Mouse (Mus musculus) MEL (cell line): ENCODE data around the gene Tyk2. TPM values are rescaled to one million over a fixed set of nuclear protein-coding genes. Genes with fewer than 3 reads are reported as not detected.
A peak's percentile ranks its signal among the peaks of the same experiment; 100 is the strongest.

Experiments used
- DNase-seq: peaks from one replicate; pipeline ENCODE4 v3.0.0; 2011; ENCODE audit warnings: low read depth, low spot score
- H3K27ac ChIP-seq: 2 replicates; pipeline ENCODE4 v1.5.1; 2012; ENCODE audit warnings: low read depth, mild to moderate bottlenecking, control low read depth, low read length, moderate library complexity; ENCODE audit not compliant: control insufficient read depth
- H3K27me3 ChIP-seq, 2 experiments: fragments of 150-350 bp in 1 of 2; sonication (generic) in 1 of 2; 2 replicates each; pipeline ENCODE4 v1.6.1; 2012; ENCODE audit warnings: low read length in 2 of 2, mild to moderate bottlenecking in 2 of 2, improper control_type of control experiment in 1 of 2, moderate library complexity in 1 of 2; ENCODE audit not compliant: insufficient read depth in 2 of 2, control insufficient read depth in 1 of 2
- H3K36me3 ChIP-seq, 2 experiments: 2 replicates each; pipeline ENCODE4 v1.6.1; 2012 to 2014; ENCODE audit warnings: low read length in 2 of 2, improper control_type of control experiment in 1 of 2, inconsistent platforms in 1 of 2, mild to moderate bottlenecking in 1 of 2; ENCODE audit not compliant: insufficient read depth in 2 of 2, control insufficient read depth in 1 of 2
- H3K4me1 ChIP-seq, 2 experiments: fragments of 150-350 bp in 1 of 2; sonication (generic) in 1 of 2; 2 replicates each; pipeline ENCODE4 v1.6.1; 2012; ENCODE audit warnings: low read length in 2 of 2, improper control_type of control experiment in 1 of 2, mild to moderate bottlenecking in 1 of 2; ENCODE audit not compliant: insufficient read depth in 2 of 2, control insufficient read depth in 1 of 2
- H3K4me3 ChIP-seq, 2 experiments: fragments of 150-350 bp in 1 of 2; sonication (generic) in 1 of 2; 2 replicates each; pipeline ENCODE4 v1.5.1; 2012; ENCODE audit warnings: low read depth in 2 of 2, low read length in 2 of 2, mild to moderate bottlenecking in 2 of 2, moderate library complexity in 2 of 2, control low read depth in 1 of 2, improper control_type of control experiment in 1 of 2; ENCODE audit not compliant: control insufficient read depth in 1 of 2, insufficient read depth in 1 of 2
- H3K79me2 ChIP-seq: 2 replicates; pipeline ENCODE4 v1.6.1; 2012; ENCODE audit warnings: mild to moderate bottlenecking, low read length, moderate library complexity; ENCODE audit not compliant: control insufficient read depth, poor library complexity, insufficient read depth
- H3K9ac ChIP-seq: 2 replicates; pipeline ENCODE4 v1.6.1; 2012; ENCODE audit warnings: low read depth, mild to moderate bottlenecking, control low read depth, low read length, moderate library complexity; ENCODE audit not compliant: control insufficient read depth, poor library complexity, severe bottlenecking
- H3K9me3 ChIP-seq: fragments of 150-350 bp; sonication (generic); replicated peaks from 2 replicates; pipeline ENCODE4 v1.6.1; 2012; ENCODE audit warnings: mild to moderate bottlenecking, low read length, improper control_type of control experiment, moderate library complexity; ENCODE audit not compliant: insufficient read depth
- BHLHE40 ChIP-seq: IDR thresholded peaks from 2 replicates; pipeline ENCODE4 v1.6.1; 2012; ENCODE audit warnings: low read depth, mild to moderate bottlenecking, inconsistent platforms, low read length, improper control_type of control experiment, borderline replicate concordance
- CHD1 ChIP-seq: IDR thresholded peaks from 2 replicates; pipeline ENCODE4 v1.6.1; 2012; ENCODE audit warnings: low read depth, mild to moderate bottlenecking, inconsistent platforms, low read length, improper control_type of control experiment
- CHD2 ChIP-seq: IDR thresholded peaks from 2 replicates; pipeline ENCODE4 v1.6.1; 2011; ENCODE audit warnings: low read length, improper control_type of control experiment
- E2F4 ChIP-seq: IDR thresholded peaks from 2 replicates; pipeline ENCODE4 v1.6.1; 2011; ENCODE audit warnings: low read depth, low read length, improper control_type of control experiment, borderline replicate concordance
- EP300 ChIP-seq, 2 experiments: IDR thresholded peaks; 2 replicates each; pipeline ENCODE4 v1.6.1; 2011; ENCODE audit warnings: improper control_type of control experiment in 2 of 2, low read length in 2 of 2, low read depth in 1 of 2, mild to moderate bottlenecking in 1 of 2
- ETS1 ChIP-seq: IDR thresholded peaks from 2 replicates; pipeline ENCODE4 v1.6.1; 2012; ENCODE audit warnings: low read depth, mild to moderate bottlenecking, inconsistent platforms, low read length, improper control_type of control experiment, moderate library complexity
- GATA1 ChIP-seq: IDR thresholded peaks from 2 replicates; pipeline ENCODE4 v1.6.1; 2011; ENCODE audit warnings: low read depth, low read length, improper control_type of control experiment
- HCFC1 ChIP-seq: IDR thresholded peaks from 2 replicates; pipeline ENCODE4 v1.6.1; 2012; ENCODE audit warnings: low read depth, mild to moderate bottlenecking, inconsistent platforms, low read length, improper control_type of control experiment, moderate library complexity
- KAT2A ChIP-seq: conservative IDR thresholded peaks from 2 replicates; pipeline ENCODE4 v1.6.1; 2012; ENCODE audit warnings: low read depth, low read length, improper control_type of control experiment, inconsistent platforms
- MAFK ChIP-seq: IDR thresholded peaks from 2 replicates; pipeline ENCODE4 v1.6.1; 2011; ENCODE audit warnings: low read depth, mild to moderate bottlenecking, low read length, improper control_type of control experiment, borderline replicate concordance
- MAX ChIP-seq: IDR thresholded peaks from 2 replicates; pipeline ENCODE4 v1.6.1; 2011; ENCODE audit warnings: low read length, improper control_type of control experiment
- MAZ ChIP-seq: IDR thresholded peaks from 2 replicates; pipeline ENCODE4 v1.6.1; 2012; ENCODE audit warnings: low read depth, mild to moderate bottlenecking, inconsistent platforms, low read length, improper control_type of control experiment
- MEF2A ChIP-seq: IDR thresholded peaks from 2 replicates; pipeline ENCODE4 v1.6.1; 2014; ENCODE audit warnings: low read depth, mild to moderate bottlenecking, inconsistent platforms, low read length, improper control_type of control experiment; ENCODE audit not compliant: poor library complexity, insufficient replicate concordance, severe bottlenecking; ENCODE audit errors: extremely low read depth
- MXI1 ChIP-seq: IDR thresholded peaks from 2 replicates; pipeline ENCODE4 v1.6.1; 2011; ENCODE audit warnings: mild to moderate bottlenecking, low read depth, low read length, improper control_type of control experiment
- MYB ChIP-seq: IDR thresholded peaks from 2 replicates; pipeline ENCODE4 v1.6.1; 2011; ENCODE audit warnings: mild to moderate bottlenecking, low read depth, low read length, improper control_type of control experiment
- MYC ChIP-seq: IDR thresholded peaks from 2 replicates; pipeline ENCODE4 v1.6.1; 2011; ENCODE audit warnings: low read depth, mild to moderate bottlenecking, low read length, improper control_type of control experiment, moderate library complexity
- NELFE ChIP-seq: IDR thresholded peaks from 2 replicates; pipeline ENCODE4 v1.6.1; 2011; ENCODE audit warnings: low read depth, low read length, improper control_type of control experiment
- NRF1 ChIP-seq: IDR thresholded peaks from 2 replicates; pipeline ENCODE4 v1.6.1; 2014; ENCODE audit warnings: low read depth, mild to moderate bottlenecking, inconsistent platforms, low read length, improper control_type of control experiment, moderate library complexity; ENCODE audit not compliant: poor library complexity, insufficient read depth, severe bottlenecking
- POLR2A ChIP-seq, 2 experiments: IDR thresholded peaks; 2 replicates each; pipeline ENCODE4 v1.6.1; 2011 to 2012; ENCODE audit warnings: low read length in 2 of 2, mild to moderate bottlenecking in 2 of 2, control low read depth in 1 of 2, improper control_type of control experiment in 1 of 2, low read depth in 1 of 2, moderate library complexity in 1 of 2; ENCODE audit not compliant: control insufficient read depth in 1 of 2, insufficient read depth in 1 of 2, poor library complexity in 1 of 2
- RAD21 ChIP-seq: IDR thresholded peaks from 2 replicates; pipeline ENCODE4 v1.6.1; 2011; ENCODE audit warnings: mild to moderate bottlenecking, low read depth, low read length, improper control_type of control experiment
- RCOR1 ChIP-seq: IDR thresholded peaks from 2 replicates; pipeline ENCODE4 v1.6.1; 2012; ENCODE audit warnings: low read depth, mild to moderate bottlenecking, inconsistent platforms, low read length, improper control_type of control experiment
- SIN3A ChIP-seq: IDR thresholded peaks from 2 replicates; pipeline ENCODE4 v1.6.1; 2012; ENCODE audit warnings: low read length, improper control_type of control experiment, inconsistent platforms
- TAL1 ChIP-seq: IDR thresholded peaks from 2 replicates; pipeline ENCODE4 v1.6.1; 2012; ENCODE audit warnings: mild to moderate bottlenecking, inconsistent platforms, low read length, moderate library complexity, mixed read lengths
- TBP ChIP-seq: IDR thresholded peaks from 2 replicates; pipeline ENCODE4 v1.8.0; 2011; ENCODE audit warnings: low read depth, low read length, improper control_type of control experiment
- TCF12 ChIP-seq: IDR thresholded peaks from 2 replicates; pipeline ENCODE4 v1.6.1; 2014; ENCODE audit warnings: low read depth, mild to moderate bottlenecking, inconsistent platforms, low read length, improper control_type of control experiment, moderate library complexity
- USF1 ChIP-seq: IDR thresholded peaks from 2 replicates; pipeline ENCODE4 v1.6.1; 2014; ENCODE audit warnings: low read depth, mild to moderate bottlenecking, inconsistent platforms, low read length, improper control_type of control experiment, moderate library complexity
- USF2 ChIP-seq, 2 experiments: IDR thresholded peaks; 2 replicates each; pipeline ENCODE4 v1.6.1; 2011 to 2012; ENCODE audit warnings: improper control_type of control experiment in 2 of 2, low read length in 2 of 2, borderline replicate concordance in 1 of 2, inconsistent platforms in 1 of 2, low read depth in 1 of 2, mild to moderate bottlenecking in 1 of 2; ENCODE audit not compliant: insufficient read depth in 1 of 2
- ZNF384 ChIP-seq: IDR thresholded peaks from 2 replicates; pipeline ENCODE4 v1.6.1; 2012; ENCODE audit warnings: low read depth, mild to moderate bottlenecking, inconsistent platforms, low read length, improper control_type of control experiment
- polyA plus RNA-seq, 2 experiments: library from polyadenylated mRNA; stranded (reverse) in 1 of 2; unstranded in 1 of 2; fragments of >175 nt in 1 of 2; fragments of >200 nt in 1 of 2; gene quantifications; 2 replicates each; pipeline versions ENCODE4 v1.2.1 to v1.2.4; 2012; ENCODE audit warnings: low replicate concordance in 2 of 2, low read depth in 1 of 2; ENCODE audit not compliant: insufficient read length in 2 of 2, insufficient read depth in 1 of 2, missing spikeins in 1 of 2
- total RNA-seq: library from RNA; depleted of rRNA; stranded (reverse); fragments of 300-350 nt; gene quantifications from 2 replicates; pipeline ENCODE4 v1.2.3, GENCODE M21; 2012

Gene Tyk2
- total and polyA plus RNA-seq, 3 experiments: 43.8 to 63.3 TPM; not detected in 1

DNA sequence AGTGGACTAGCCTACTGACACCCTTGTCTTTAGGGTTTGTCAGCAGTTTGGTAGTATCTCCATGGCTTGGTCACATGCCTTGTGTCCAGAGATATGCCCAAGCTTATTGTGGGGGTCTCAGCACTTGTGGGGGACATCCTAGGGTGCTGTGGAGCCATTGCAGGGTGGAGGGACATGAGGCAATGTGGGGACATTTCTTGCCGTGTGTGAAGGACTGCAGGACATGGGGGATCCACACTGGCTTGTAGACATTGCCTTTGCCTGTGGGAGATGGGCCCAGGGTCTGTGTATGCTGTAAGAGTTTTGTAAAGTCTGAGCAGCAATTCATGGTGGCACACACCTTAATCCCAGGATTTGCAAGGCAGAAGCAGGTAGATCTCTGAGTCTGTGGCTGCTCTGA, 49.8 kb upstream of the Tyk2 start (continued):
- TF ChIP-seq CHD2: no peak

DNA sequence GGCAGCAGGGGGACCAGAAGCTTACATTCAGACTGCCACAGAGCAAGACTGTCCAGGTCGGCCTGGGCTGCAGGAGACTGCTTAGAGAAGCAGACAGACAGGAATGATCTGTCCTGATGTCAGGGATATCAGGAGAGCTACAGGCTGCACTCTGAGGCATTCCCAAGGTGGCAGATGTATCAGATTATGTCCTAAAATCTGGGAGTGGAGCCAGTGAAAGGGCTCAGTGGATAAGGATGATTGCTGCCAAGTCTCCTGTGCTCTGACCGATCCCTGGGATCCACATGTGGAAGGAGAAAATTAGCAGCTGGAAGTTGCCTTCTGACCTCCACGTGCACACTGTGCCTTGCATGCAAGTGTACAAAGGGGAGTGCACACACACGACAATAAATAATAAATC, 49.4 kb upstream of the Tyk2 start:
- Histone ChIP-seq H3K9me3 (no peaks in the 10 kb centered on the region), H3K27me3 (no peaks in the 10 kb centered on the region), H3K27ac (no peak overlapping the region; the same call in 1 of the 2 replicates), H3K4me1 (peaks cover 26 to 38% of the 10 kb centered on the region in 2 experiments), H3K36me3 (peaks cover 3 to 28% of the 10 kb centered on the region in 2 experiments; a peak in 3 of 4 replicates), H3K9ac (no peak overlapping the region), H3K79me2 (peaks cover 9% of the 10 kb centered on the region), H3K4me3 (no peak overlapping the region)
- TF ChIP-seq RCOR1 (peak; percentile 55), ETS1 (peak; percentile 35; the same call in 1 of the 2 replicates), MYC (0 out of 2 replicates have a peak, but pooled peaks have one; percentile 10), TBP (0 out of 2 replicates have a peak, but pooled peaks have one; percentile 11), TAL1 (0 out of 2 replicates have a peak, but pooled peaks have one; percentile 16), SIN3A (no peak), EP300 (IDR thresholded peaks at IDR 0.05; ENCODE audit: low read depth in 1 of 2, low read length in 2 of 2) (0 out of 4 replicates have a peak, but pooled peaks of 1 of the 2 experiments have one; percentile 5), MAFK (no peak), MAX (no peak), NRF1 (no peak), NELFE (0 out of 2 replicates have a peak, but pooled peaks have one; percentile 22)
- DNase-seq: peak; percentile 52

DNA sequence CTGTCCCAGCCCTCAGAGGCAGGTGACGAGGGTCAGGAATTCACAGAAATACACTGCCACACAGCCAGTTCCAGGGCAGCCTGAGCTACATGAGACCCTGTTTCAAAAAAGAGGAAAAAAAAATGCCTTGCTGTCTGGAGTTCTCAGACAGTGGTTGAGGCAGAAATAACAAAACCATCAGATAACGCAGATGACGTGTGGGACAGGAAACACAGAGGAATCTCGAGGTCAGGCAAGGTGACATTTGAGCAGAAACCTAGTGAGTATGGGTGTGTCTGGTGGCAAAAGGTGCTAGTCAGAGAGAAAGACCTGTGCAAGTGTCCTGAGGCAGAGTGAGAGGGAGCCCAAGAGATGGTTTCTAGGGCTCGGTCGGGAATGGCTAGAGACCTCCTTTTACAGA, 41.3 kb upstream of the Tyk2 start:
- TF ChIP-seq MAFK (no peak), SIN3A (no peak), CHD1 (no peak), MYB (no peak), USF1 (no peak), HCFC1 (no peak), MAZ (no peak), TAL1 (peak; percentile 2; the same call in 1 of the 2 replicates), KAT2A (no peak), POLR2A (IDR thresholded peaks at IDR 0.05; ENCODE audit: control insufficient read depth in 1 of 2, insufficient read depth in 1 of 2, low read depth in 1 of 2, low read length in 2 of 2, poor library complexity in 1 of 2) (peak in 1 of 2 experiments; percentile 16; a peak in 1 of 4 replicates), ZNF384 (no peak), MEF2A (no peak), NRF1 (no peak), RAD21 (no peak), E2F4 (no peak), MXI1 (no peak), NELFE (no peak), TCF12 (no peak), BHLHE40 (no peak), GATA1 (peak; percentile 88), CHD2 (no peak), RCOR1 (no peak), USF2 (IDR thresholded peaks at IDR 0.05; ENCODE audit: borderline replicate concordance in 1 of 2, insufficient read depth in 1 of 2, low read depth in 1 of 2, low read length in 2 of 2) (no peak)
- DNase-seq: peak; percentile 83
- Histone ChIP-seq H3K4me1 (peaks cover 20 to 22% of the 10 kb centered on the region in 2 experiments), H3K36me3 (peaks cover 10 to 26% of the 10 kb centered on the region in 2 experiments; a peak in 3 of 4 replicates), H3K9me3 (no peaks in the 10 kb centered on the region), H3K4me3 (no peak overlapping the region), H3K79me2 (peaks cover 25% of the 10 kb centered on the region), H3K9ac (peak overlapping the region; percentile 19), H3K27me3 (no peaks in the 10 kb centered on the region), H3K27ac (peak overlapping the region; percentile 31)
